ENCODE assay signal across 8 mouse cellular contexts in genomic region chr9:96478071-96478888, GRCm38 (mm10). TPM values are rescaled to one million over a fixed set of nuclear protein-coding genes. Genes with fewer than 3 reads are reported as not detected.
DNase-seq lines count a peak whose midpoint lies in the region; ATAC-seq and TF ChIP-seq lines count a peak whose summit lies in the region.

Rnf7 (minus strand) TSS chr9:96478675.

- TF ChIP-seq POLR2A in testis, adult 2 months (IDR thresholded peaks at IDR 0.05; ENCODE audit: control insufficient read depth, low read depth, low read length) = peak; percentile 82

- DNase-seq in c-Kit-positive CD71-positive TER-119-positive erythroid progenitor cells, embryonic 14.5 days (ENCODE audit: low spot score) = peak; percentile 95
- peak; percentile 94 for DNase-seq in heart, postnatal 0 days (ENCODE audit: low spot score)
- peak; percentile 100 for DNase-seq in kidney, postnatal 4 days

- TF ChIP-seq CTCF in E14TG2a.4 (conservative IDR thresholded peaks at IDR 0.05; ENCODE audit: low read length) = no peak
- TF ChIP-seq CTCF in heart, postnatal 0 days (IDR thresholded peaks at IDR 0.05; ENCODE audit: low read depth) = no peak; the same call in 1 of the 2 replicates
- no peak for TF ChIP-seq CTCF in testis, adult 2 months (IDR thresholded peaks at IDR 0.05; ENCODE audit: control insufficient read depth, insufficient read depth, insufficient replicate concordance, low read depth, low read length)

- ATAC-seq in forebrain, embryonic 12.5 days (ENCODE audit: low FRiP score) = peak; percentile 99
- ATAC-seq in heart, postnatal 0 days (ENCODE audit: insufficient read depth, low read depth) = peak; percentile 99
- peak; percentile 99 for ATAC-seq in liver, embryonic 16.5 days (ENCODE audit: low read depth)
- peak; percentile 98 for ATAC-seq in neural tube, embryonic 13.5 days (ENCODE audit: low read depth)

- H3K4me1 ChIP-seq in E14TG2a.4 (replicated peaks; ENCODE audit: low read depth, low read length) = peaks cover 75% of the 10 kb centered on the region
- peaks cover 22% of the 10 kb centered on the region for H3K4me1 ChIP-seq in forebrain, embryonic 12.5 days
- H3K4me1 ChIP-seq in heart, postnatal 0 days (ENCODE audit: control insufficient read depth, insufficient read depth) = peaks cover 11% of the 10 kb centered on the region
- H3K4me1 ChIP-seq in liver, embryonic 16.5 days (ENCODE audit: control insufficient read depth, low read depth, low read length) = peaks cover 14% of the 10 kb centered on the region
- H3K4me1 ChIP-seq in neural tube, embryonic 13.5 days (replicated peaks) = peaks cover 25% of the 10 kb centered on the region
- peaks cover 8% of the 10 kb centered on the region for H3K4me1 ChIP-seq in testis, adult 2 months (ENCODE audit: control insufficient read depth, insufficient read depth, low read length)

- 1% methylated on average over 71 of the region's 74 CpGs for WGBS in forebrain, embryonic 12.5 days
- under 1% methylated on average over 72 of the region's 74 CpGs for WGBS in heart, postnatal 0 days
- under 1% methylated on average over 74 of the region's 74 CpGs for WGBS in liver, embryonic 16.5 days (ENCODE audit: insufficient replicate concordance)
- under 1% methylated on average over 71 of the region's 74 CpGs for WGBS in neural tube, embryonic 13.5 days

- peak within 1 kb of the TSS; percentile 88 for H3K27ac ChIP-seq in forebrain, embryonic 12.5 days
- H3K27ac ChIP-seq in heart, postnatal 0 days (ENCODE audit: low read depth) = peak within 1 kb of the TSS; percentile 85
- peak within 1 kb of the TSS; percentile 74 for H3K27ac ChIP-seq in liver, embryonic 16.5 days (ENCODE audit: low read length)
- H3K27ac ChIP-seq in neural tube, embryonic 13.5 days (replicated peaks) = peak within 1 kb of the TSS; percentile 89
- H3K27ac ChIP-seq in testis, adult 2 months (ENCODE audit: control insufficient read depth, insufficient read depth, low read depth, low read length) = peak within 1 kb of the TSS; percentile 97

- H3K27me3 ChIP-seq in E14TG2a.4 (ENCODE audit: insufficient read depth, low read length) = no peaks in the 10 kb centered on the region
- peaks cover 14% of the 10 kb centered on the region; the same call in 1 of the 2 replicates for H3K27me3 ChIP-seq in forebrain, embryonic 12.5 days
- H3K27me3 ChIP-seq in heart, postnatal 0 days (ENCODE audit: control insufficient read depth, insufficient read depth, low read length) = no peaks in the 10 kb centered on the region
- no peaks in the 10 kb centered on the region for H3K27me3 ChIP-seq in liver, embryonic 16.5 days (ENCODE audit: control insufficient read depth, insufficient read depth, low read depth, low read length)
- H3K27me3 ChIP-seq in neural tube, embryonic 13.5 days = no peaks in the 10 kb centered on the region
- no peaks in the 10 kb centered on the region for H3K27me3 ChIP-seq in testis, adult 2 months (ENCODE audit: control insufficient read depth, insufficient read depth, low read length)

- TF ChIP-seq EP300 in heart, postnatal 0 days (IDR thresholded peaks at IDR 0.05; ENCODE audit: low read depth) = peak; percentile 82; the same call in 1 of the 2 replicates

- peaks cover 34% of the 10 kb centered on the region for H3K36me3 ChIP-seq in E14TG2a.4 (ENCODE audit: insufficient read depth, low read length)
- peaks cover 17% of the 10 kb centered on the region for H3K36me3 ChIP-seq in forebrain, embryonic 12.5 days (replicated peaks)
- no peaks in the 10 kb centered on the region; the same call in 1 of the 2 replicates for H3K36me3 ChIP-seq in heart, postnatal 0 days (replicated peaks; ENCODE audit: control insufficient read depth, insufficient read depth, low read length)
- no peaks in the 10 kb centered on the region for H3K36me3 ChIP-seq in liver, embryonic 16.5 days (ENCODE audit: control insufficient read depth, insufficient read depth)
- H3K36me3 ChIP-seq in neural tube, embryonic 13.5 days = peaks cover 9% of the 10 kb centered on the region
- no peaks in the 10 kb centered on the region for H3K36me3 ChIP-seq in testis, adult 2 months (ENCODE audit: control insufficient read depth, insufficient read depth, low read length)

- peak within 1 kb of the TSS; percentile 87 for H3K9ac ChIP-seq in forebrain, embryonic 12.5 days
- H3K9ac ChIP-seq in heart, postnatal 0 days (replicated peaks; ENCODE audit: low read depth, low read length) = peak within 1 kb of the TSS; percentile 87
- H3K9ac ChIP-seq in liver, embryonic 16.5 days (ENCODE audit: low read depth, low read length) = peak within 1 kb of the TSS; percentile 82
- peak within 1 kb of the TSS; percentile 90 for H3K9ac ChIP-seq in neural tube, embryonic 13.5 days

- peak within 1 kb of the TSS; percentile 97 for H3K4me3 ChIP-seq in E14TG2a.4 (replicated peaks; ENCODE audit: low read length)
- peak within 1 kb of the TSS; percentile 90 for H3K4me3 ChIP-seq in forebrain, embryonic 12.5 days (replicated peaks)
- H3K4me3 ChIP-seq in heart, postnatal 0 days (ENCODE audit: low read depth, low read length) = peak within 1 kb of the TSS; percentile 88
- H3K4me3 ChIP-seq in liver, embryonic 16.5 days (ENCODE audit: low read depth, low read length) = peak within 1 kb of the TSS; percentile 88
- peak within 1 kb of the TSS; percentile 72 for H3K4me3 ChIP-seq in neural tube, embryonic 13.5 days
- peak within 1 kb of the TSS; percentile 97 for H3K4me3 ChIP-seq in testis, adult 2 months (ENCODE audit: control insufficient read depth, low read depth, low read length)

- no peaks in the 10 kb centered on the region for H3K9me3 ChIP-seq in E14TG2a.4 (ENCODE audit: low read length)
- H3K9me3 ChIP-seq in forebrain, embryonic 12.5 days = no peaks in the 10 kb centered on the region
- no peaks in the 10 kb centered on the region for H3K9me3 ChIP-seq in heart, postnatal 0 days (replicated peaks; ENCODE audit: control insufficient read depth, low read length)
- H3K9me3 ChIP-seq in liver, embryonic 16.5 days (replicated peaks; ENCODE audit: control insufficient read depth, low read length) = no peaks in the 10 kb centered on the region
- H3K9me3 ChIP-seq in neural tube, embryonic 13.5 days = no peaks in the 10 kb centered on the region

- H3K4me2 ChIP-seq in forebrain, embryonic 12.5 days = peak within 1 kb of the TSS; percentile 71
- peak within 1 kb of the TSS; percentile 94 for H3K4me2 ChIP-seq in heart, postnatal 0 days (ENCODE audit: low read depth, low read length)
- H3K4me2 ChIP-seq in liver, embryonic 16.5 days (ENCODE audit: low read depth, low read length) = peak within 1 kb of the TSS; percentile 90
- peak within 1 kb of the TSS; percentile 91 for H3K4me2 ChIP-seq in neural tube, embryonic 13.5 days

RNA-seq across cellular contexts. Expression of gene Rnf7, which starts in this region (rescaled TPM):
- polyA plus RNA-seq in forebrain, embryonic 12.5 days (2016; fragmentation: Nextera tagmentation; extraction: Ambion mirVana) = 231 and 238 TPM in 2 replicates
- 501 and 762 TPM in 2 replicates for total RNA-seq in heart, postnatal 0 days (2014; rRNA removed; ENCODE audit: low replicate concordance)
- polyA plus RNA-seq in heart, postnatal 0 days (2015; fragmentation: Nextera tagmentation; extraction: Ambion mirVana) = 196 and 199 TPM in 2 replicates
- polyA plus RNA-seq in liver, embryonic 16.5 days (2015; fragmentation: Nextera tagmentation; extraction: Ambion mirVana) = 52.9 and 57.1 TPM in 2 replicates
- 285 and 287 TPM in 2 replicates for polyA plus RNA-seq in neural tube, embryonic 13.5 days (2015; fragmentation: Nextera tagmentation; extraction: Ambion mirVana)
- 321 and 364 TPM in 2 replicates for polyA plus RNA-seq in testis, adult 2 months (2012; rRNA removed)

Comparison
In these comparisons a context has a peak if more than half of its experiments do, and no peak if none do; other contexts are left out.
1. Peak in every context shown above with its lines: DNase-seq, ATAC-seq, H3K4me3 ChIP-seq and H3K27ac ChIP-seq.